Mouse (Mus musculus) hindbrain, embryonic 11.5 days (tissue): ENCODE data around the gene Rictor. TPM values are rescaled to one million over a fixed set of nuclear protein-coding genes. Genes with fewer than 3 reads are reported as not detected.
"Not testable (repeated sequence)": the region's sequence is repeated elsewhere in the genome, so short reads cannot be mapped to it uniquely, and the experiment has no call there.

Experiments
- ATAC-seq: fragments of 200-750 bp; cut with Nextera tagmentation; 2 replicates; pipeline ENCODE4 v1.8.0; 2017; ENCODE audit warnings: mild to moderate bottlenecking, moderate TSS enrichment, moderate library complexity; ENCODE audit not compliant: low FRiP score
- DNase-seq: peaks from one replicate; pipeline ENCODE4 v3.0.0-alpha.2; 2015; ENCODE audit warnings: low spot score
- H3K27ac ChIP-seq: fragments of 300-500 bp; sonication (generic); 2 replicates; pipeline ENCODE4 v1.5.1; 2014; ENCODE audit warnings: mild to moderate bottlenecking, low read depth, low read length
- H3K27me3 ChIP-seq: fragments of 300-500 bp; sonication (generic); 2 replicates; pipeline ENCODE4 v1.6.1; 2014; ENCODE audit warnings: mild to moderate bottlenecking, low read length, moderate library complexity, mixed read lengths; ENCODE audit not compliant: control insufficient read depth, insufficient read depth
- H3K36me3 ChIP-seq: fragments of 300-500 bp; sonication (generic); 2 replicates; pipeline ENCODE4 v1.6.1; 2014; ENCODE audit warnings: mild to moderate bottlenecking, low read length, moderate library complexity, mixed read lengths; ENCODE audit not compliant: control insufficient read depth, insufficient read depth
- H3K4me1 ChIP-seq: fragments of 300-500 bp; sonication (generic); replicated peaks from 2 replicates; pipeline ENCODE4 v1.6.1; 2014; ENCODE audit warnings: low read length, mixed read lengths; ENCODE audit not compliant: control insufficient read depth, insufficient read depth
- H3K4me2 ChIP-seq: fragments of 300-500 bp; sonication (generic); replicated peaks from 2 replicates; pipeline ENCODE4 v1.6.1; 2014; ENCODE audit warnings: mild to moderate bottlenecking, low read depth, low read length
- H3K4me3 ChIP-seq: fragments of 300-500 bp; sonication (generic); 2 replicates; pipeline ENCODE4 v1.5.1; 2014; ENCODE audit warnings: low read depth, low read length
- H3K9ac ChIP-seq: fragments of 300-500 bp; sonication (generic); 2 replicates; pipeline ENCODE4 v1.6.1; 2014; ENCODE audit warnings: low read depth, low read length
- H3K9me3 ChIP-seq: fragments of 300-500 bp; sonication (generic); 2 replicates; pipeline ENCODE4 v1.6.1; 2016; ENCODE audit warnings: low read length; ENCODE audit not compliant: control insufficient read depth
- WGBS: fragments of 180-500 bp; shearing (Covaris S2); extraction: QIAGEN DNeasy Blood & Tissue Kit; methylation state at CpG from one replicate; pipeline ENCODE4 v1.1.7; 2014; 5-methylcytosine and 5-hydroxymethylcytosine counted together
- polyA plus RNA-seq: library from polyadenylated mRNA; unstranded; fragments of >200 nt; fragmentation: Nextera tagmentation; extraction: Ambion mirVana; gene quantifications from 2 replicates; pipeline ENCODE4 v1.2.1, GENCODE M21; 2014

The Rictor gene
- polyA plus RNA-seq, 1 experiment from 2014 or later = 57.6 TPM

DNA sequence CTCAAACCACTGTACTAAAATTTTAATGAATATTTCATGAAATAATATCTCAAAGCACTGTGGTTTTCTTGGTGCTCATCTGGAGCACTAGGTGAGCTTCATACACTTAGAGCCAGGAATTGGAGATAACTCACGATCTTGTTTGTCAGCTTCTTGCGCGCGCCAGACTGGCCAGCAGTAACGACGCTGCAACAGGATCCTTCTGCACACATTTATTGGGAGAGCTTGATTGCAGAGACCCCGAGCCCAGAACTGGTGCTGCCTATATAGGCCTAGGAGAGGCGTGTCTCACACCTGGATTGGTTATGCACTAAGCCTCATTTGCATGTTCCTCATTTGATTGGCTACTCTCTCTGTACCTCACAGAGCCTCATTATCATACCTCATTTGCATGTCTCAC is 93.0 kb downstream of the Rictor start:
- not testable (repeated sequence) for H3K9me3 ChIP-seq, H3K4me3 ChIP-seq, H3K27ac ChIP-seq, H3K4me2 ChIP-seq, H3K27me3 ChIP-seq, H3K36me3 ChIP-seq, H3K4me1 ChIP-seq, H3K9ac ChIP-seq, ATAC-seq, DNase-seq
- WGBS = 97% methylated on average over 8 of the region's 8 CpGs

- Histone ChIP-seq H3K27me3 (no peaks in the 10 kb centered on the region), H3K4me3 (no peak overlapping the region), H3K9ac (no peak overlapping the region), H3K36me3 (no peaks in the 10 kb centered on the region), H3K4me2 (no peak overlapping the region), H3K9me3 (no peaks in the 10 kb centered on the region; the same call in 1 of the 2 replicates), H3K27ac (no peak overlapping the region), H3K4me1 (no peaks in the 10 kb centered on the region)
- WGBS = 90% methylated on average over 4 of the region's 4 CpGs
- no peak for ATAC-seq
- DNase-seq = no peak
These were observed 107.6 kb downstream of the Rictor start for GRCm38 (mm10) chr15:6815807-6816206.

DNA sequence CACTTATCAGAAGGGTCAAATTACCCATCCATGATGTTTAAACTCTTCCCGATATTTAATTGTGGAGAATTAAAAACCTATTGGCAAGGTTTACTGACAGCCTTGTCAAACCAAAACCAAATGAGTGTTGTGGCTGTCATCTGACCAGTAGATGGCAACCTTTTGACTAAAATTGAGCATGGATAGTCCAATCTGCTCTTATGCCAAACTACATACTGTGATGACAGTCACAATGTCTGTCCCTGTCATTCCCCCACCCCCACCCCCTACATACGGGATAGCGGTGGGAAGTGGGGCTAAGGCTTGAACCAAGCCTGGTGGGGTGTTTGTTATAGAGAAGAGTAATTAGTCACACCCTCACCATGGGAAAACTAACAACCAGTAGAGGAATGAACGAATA is 132.0 kb downstream of the Rictor start:
- peak; percentile 40; the same call in 1 of the 2 replicates for ATAC-seq
- 57% methylated on average over 4 of the region's 4 CpGs for WGBS

DNA sequence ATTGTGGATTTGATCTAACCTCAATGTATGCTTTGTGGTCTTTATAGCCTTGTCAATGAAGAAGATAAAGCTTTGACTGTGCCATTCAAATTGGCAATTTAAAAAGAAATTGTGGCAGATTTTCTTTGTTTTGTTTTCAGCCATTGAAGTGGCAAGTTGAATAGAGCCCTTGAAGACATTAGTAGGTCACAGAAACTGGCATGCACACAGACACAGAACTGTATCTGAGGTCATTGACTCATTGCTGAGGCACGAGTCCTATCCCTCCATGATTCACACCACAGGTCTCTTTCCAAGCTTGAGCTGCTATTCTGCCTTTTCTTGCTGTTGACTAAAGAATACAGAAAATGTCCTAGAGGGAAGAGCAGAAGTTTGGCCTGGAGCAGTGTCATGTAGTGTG is 141.7 kb downstream of the Rictor start:
- no peaks in the 10 kb centered on the region for H3K4me1 ChIP-seq
- H3K9ac ChIP-seq = no peak overlapping the region
- no peak overlapping the region for H3K4me3 ChIP-seq
- no peaks in the 10 kb centered on the region for H3K36me3 ChIP-seq
- ATAC-seq = no peak
- H3K27ac ChIP-seq = no peak overlapping the region
- no peak for DNase-seq
- H3K27me3 ChIP-seq = no peaks in the 10 kb centered on the region
- no peaks in the 10 kb centered on the region for H3K9me3 ChIP-seq
- no peak overlapping the region for H3K4me2 ChIP-seq
- WGBS = 50% methylated on average over 1 of the region's 1 CpGs

More for the DNA sequence above, 132.0 kb downstream of the Rictor start:
- Histone ChIP-seq H3K4me2 (no peak overlapping the region), H3K9me3 (no peaks in the 10 kb centered on the region), H3K4me1 (no peaks in the 10 kb centered on the region), H3K9ac (no peak overlapping the region), H3K27me3 (no peaks in the 10 kb centered on the region), H3K4me3 (no peak overlapping the region), H3K36me3 (no peaks in the 10 kb centered on the region), H3K27ac (no peak overlapping the region)
- peak; percentile 19 for DNase-seq

Other genes with a start within 250 kb of the Rictor start
- gene Fyb, start 185.5 kb upstream of the Rictor start, polyA plus RNA-seq = 4.8 and 5.8 TPM in 2 replicates
- 0.63 and 1.1 TPM in 2 replicates for gene Osmr, start 166.6 kb downstream of the Rictor start, polyA plus RNA-seq